Mouse (Mus musculus) spleen, adult 2 months (tissue): Measurements from ENCODE around the gene Hemk1.

ENCODE experiments used
- CTCF ChIP-seq: fragments of 200-500 bp; IDR thresholded peaks from 2 replicates; pipeline ENCODE4 v1.5.1; 2011; ENCODE audit warnings: mild to moderate bottlenecking, inconsistent platforms; ENCODE audit not compliant: insufficient read depth, insufficient read length, insufficient replicate concordance; ENCODE audit errors: extremely low read depth
- POLR2A ChIP-seq: fragments of 200-500 bp; IDR thresholded peaks from 2 replicates; pipeline ENCODE4 v1.6.1; 2011; ENCODE audit warnings: low read depth, low read length, inconsistent platforms

- TF ChIP-seq POLR2A = no peak
- TF ChIP-seq CTCF = no peak
Measured at GRCm38 (mm10) chr9:107342201-107342709, 4.1 kb upstream of the Hemk1 start.
